Mouse (Mus musculus): Measurements from ENCODE around the gene Agtpbp1. TPM values are rescaled to one million over a fixed set of nuclear protein-coding genes. Genes with fewer than 3 reads are reported as not detected.

The Agtpbp1 gene
- polyA plus RNA-seq, 1 experiment: not detected

DNA sequence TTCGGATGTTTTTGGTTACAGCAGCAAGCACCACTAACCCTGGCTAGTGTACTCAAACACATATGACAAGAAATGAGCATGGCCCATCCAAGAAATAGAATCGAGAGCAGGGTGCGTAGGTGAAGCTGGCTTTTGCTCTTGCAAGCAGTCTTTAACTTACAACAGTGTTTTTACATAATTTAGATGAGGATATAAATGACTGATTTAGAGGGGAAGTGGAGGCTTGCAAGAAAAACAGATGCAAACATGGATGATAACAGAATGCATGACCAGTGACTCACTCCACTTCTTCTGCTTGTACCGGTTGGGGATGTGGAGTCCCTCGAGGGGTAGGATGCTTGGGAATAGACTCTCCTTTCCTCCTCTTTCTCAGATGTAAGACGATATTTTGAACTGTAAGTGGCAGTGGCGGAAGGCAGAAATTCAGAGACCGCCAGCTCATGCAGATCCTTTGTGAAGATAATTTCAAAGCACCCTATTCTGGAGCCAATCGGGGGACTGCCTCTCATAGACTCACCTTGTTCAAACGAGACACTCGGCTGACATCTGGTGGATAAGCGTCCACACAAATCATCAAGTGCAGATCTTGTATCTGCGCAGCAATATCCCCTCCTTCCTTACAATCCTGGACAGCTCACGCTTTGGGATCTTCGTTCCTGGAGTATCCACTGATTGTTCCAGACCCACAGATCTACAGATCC lies 168.3 kb downstream of the Agtpbp1 start:
- no peak overlapping the region for H3K4me3 ChIP-seq (ENCODE audit: insufficient read depth, low read depth, low read length)
- TF ChIP-seq CTCF (IDR thresholded peaks at IDR 0.05; ENCODE audit: insufficient read depth, low read depth, low read length) (no peak), POLR2A (IDR thresholded peaks at IDR 0.05; ENCODE audit: insufficient read depth, low read depth, low read length) (no peak)
- peaks cover 13% of the 10 kb centered on the region; the same call in 1 of the 2 replicates for H3K4me1 ChIP-seq (ENCODE audit: control insufficient read depth, insufficient read depth, low read length)
- H3K27ac ChIP-seq (ENCODE audit: insufficient read depth, low read depth, low read length): no peak overlapping the region
- 82% methylated on average over 15 of the region's 15 CpGs for WGBS

DNA sequence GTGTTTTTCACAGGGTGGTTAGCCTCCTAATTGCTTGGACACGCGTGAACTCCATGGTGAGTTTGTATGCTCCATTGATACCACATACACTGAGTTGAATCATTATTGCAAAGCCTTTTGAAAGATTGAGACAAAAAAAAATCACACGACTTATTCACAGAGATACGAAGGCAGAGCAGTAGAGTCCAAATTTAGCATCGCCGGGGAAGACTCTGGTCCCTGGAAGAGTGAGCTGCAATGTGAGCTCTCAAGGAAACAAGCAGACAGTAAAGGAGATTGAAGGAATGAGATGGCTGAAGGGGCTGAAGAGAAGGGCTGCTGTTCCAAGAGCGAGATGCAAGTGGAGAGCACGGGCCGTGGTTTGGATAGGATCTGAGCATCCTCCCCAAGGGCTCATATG lies 171.1 kb downstream of the Agtpbp1 start:
- Histone ChIP-seq H3K27ac (ENCODE audit: insufficient read depth, low read depth, low read length) (no peak overlapping the region), H3K4me3 (ENCODE audit: insufficient read depth, low read depth, low read length) (no peak overlapping the region), H3K4me1 (ENCODE audit: control insufficient read depth, insufficient read depth, low read length) (peaks cover 10% of the 10 kb centered on the region; the same call in 1 of the 2 replicates)
- no peak for TF ChIP-seq CTCF (IDR thresholded peaks at IDR 0.05; ENCODE audit: insufficient read depth, low read depth, low read length)
- no peak for TF ChIP-seq POLR2A (IDR thresholded peaks at IDR 0.05; ENCODE audit: insufficient read depth, low read depth, low read length)
- WGBS: 79% methylated on average over 9 of the region's 9 CpGs

DNA sequence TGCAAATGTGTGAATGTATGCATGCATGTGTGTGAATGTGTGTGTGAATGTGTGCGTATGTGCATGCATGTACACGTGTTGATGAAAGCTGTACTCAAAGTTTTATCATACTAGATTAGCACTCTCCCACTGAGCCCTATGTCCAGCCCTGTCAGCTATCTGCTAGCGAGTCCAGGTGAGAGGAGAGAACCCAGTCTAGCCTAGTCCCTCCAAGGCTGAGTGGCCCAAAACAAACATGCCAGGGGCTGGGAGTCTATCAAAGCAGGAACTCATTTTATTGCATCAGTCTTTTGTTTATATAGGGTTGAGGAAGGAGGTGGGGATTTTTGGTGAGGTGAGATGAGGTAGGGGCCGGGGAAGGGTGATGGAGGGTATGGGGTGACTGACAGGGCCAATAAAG lies 172.4 kb downstream of the Agtpbp1 start:
- Histone ChIP-seq H3K4me1 (ENCODE audit: control insufficient read depth, insufficient read depth, low read length) (peaks cover 10% of the 10 kb centered on the region; the same call in 1 of the 2 replicates), H3K4me3 (ENCODE audit: insufficient read depth, low read depth, low read length) (no peak overlapping the region), H3K27ac (ENCODE audit: insufficient read depth, low read depth, low read length) (no peak overlapping the region)
- WGBS: 99% methylated on average over 4 of the region's 4 CpGs
- TF ChIP-seq POLR2A (IDR thresholded peaks at IDR 0.05; ENCODE audit: insufficient read depth, low read depth, low read length) (no peak), CTCF (IDR thresholded peaks at IDR 0.05; ENCODE audit: insufficient read depth, low read depth, low read length) (no peak)

DNA sequence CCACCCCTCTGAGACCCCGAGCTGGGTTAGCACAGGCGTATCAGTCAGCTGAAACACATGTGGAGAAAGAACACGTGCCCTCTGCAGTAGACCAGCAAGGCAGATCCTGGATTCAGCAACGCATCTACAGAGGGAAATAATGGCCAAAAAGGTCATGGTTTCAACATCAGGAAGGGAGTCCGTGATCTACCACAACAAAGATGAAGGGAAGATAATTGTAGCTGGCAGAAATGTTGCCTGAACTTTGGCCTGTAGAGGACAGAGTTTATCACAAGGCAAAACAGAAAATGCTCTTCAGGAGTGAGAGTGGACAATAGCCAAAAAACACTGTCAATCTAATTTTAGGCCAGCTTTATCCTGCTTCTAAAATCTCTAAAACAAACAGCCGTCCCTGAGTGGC lies 177.8 kb downstream of the Agtpbp1 start:
- 93% methylated on average over 6 of the region's 6 CpGs for WGBS
- Histone ChIP-seq H3K4me3 (ENCODE audit: insufficient read depth, low read depth, low read length) (no peak overlapping the region), H3K27ac (ENCODE audit: insufficient read depth, low read depth, low read length) (no peak overlapping the region), H3K4me1 (ENCODE audit: control insufficient read depth, insufficient read depth, low read length) (peaks cover 12% of the 10 kb centered on the region)
- no peak for TF ChIP-seq POLR2A (IDR thresholded peaks at IDR 0.05; ENCODE audit: insufficient read depth, low read depth, low read length)
- TF ChIP-seq CTCF (IDR thresholded peaks at IDR 0.05; ENCODE audit: insufficient read depth, low read depth, low read length): no peak

DNA sequence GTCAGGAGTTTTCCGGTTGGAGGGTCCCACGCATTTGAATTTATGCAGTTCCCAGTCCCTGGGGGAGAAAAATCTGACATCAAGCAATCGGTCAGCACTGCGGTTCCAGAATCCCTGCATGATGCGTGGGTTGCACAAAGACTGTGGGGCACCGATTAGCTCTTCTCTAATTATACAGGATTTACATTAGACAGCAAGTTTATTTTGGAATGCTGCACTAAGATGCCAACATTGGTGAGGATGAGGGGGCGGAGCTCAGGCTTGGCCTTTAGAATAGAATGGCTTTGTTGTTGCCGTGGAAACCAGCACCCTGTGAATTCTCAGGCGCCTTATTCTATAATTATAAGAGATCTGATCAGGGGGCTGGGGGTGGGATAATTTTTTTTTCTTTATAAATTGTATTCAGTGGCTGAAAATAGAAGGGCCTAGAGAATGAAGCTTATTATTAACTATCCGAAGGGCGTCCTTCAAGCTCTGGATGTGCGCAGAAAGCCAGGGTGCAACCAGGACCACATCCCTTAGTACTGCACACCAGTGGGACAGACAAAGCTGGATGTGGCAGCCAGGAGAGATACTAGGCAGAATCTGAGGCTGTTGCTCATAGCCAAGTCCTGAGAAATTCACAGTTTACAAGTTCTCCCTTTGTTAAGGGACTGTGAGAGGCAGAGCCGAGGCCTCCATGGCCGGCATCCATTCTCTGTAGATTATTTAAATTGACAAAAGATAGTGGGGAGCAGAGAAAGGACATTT lies 182.8 kb downstream of the Agtpbp1 start:
- Histone ChIP-seq H3K4me3 (ENCODE audit: insufficient read depth, low read depth, low read length) (peak overlapping the region; percentile 2; the same call in 1 of the 2 replicates), H3K4me1 (ENCODE audit: control insufficient read depth, insufficient read depth, low read length) (peaks cover 25% of the 10 kb centered on the region), H3K27ac (ENCODE audit: insufficient read depth, low read depth, low read length) (peak overlapping the region; percentile 99)
- TF ChIP-seq POLR2A (IDR thresholded peaks at IDR 0.05; ENCODE audit: insufficient read depth, low read depth, low read length) (no peak), CTCF (IDR thresholded peaks at IDR 0.05; ENCODE audit: insufficient read depth, low read depth, low read length) (no peak)
- 18% methylated on average over 14 of the region's 14 CpGs for WGBS

DNA sequence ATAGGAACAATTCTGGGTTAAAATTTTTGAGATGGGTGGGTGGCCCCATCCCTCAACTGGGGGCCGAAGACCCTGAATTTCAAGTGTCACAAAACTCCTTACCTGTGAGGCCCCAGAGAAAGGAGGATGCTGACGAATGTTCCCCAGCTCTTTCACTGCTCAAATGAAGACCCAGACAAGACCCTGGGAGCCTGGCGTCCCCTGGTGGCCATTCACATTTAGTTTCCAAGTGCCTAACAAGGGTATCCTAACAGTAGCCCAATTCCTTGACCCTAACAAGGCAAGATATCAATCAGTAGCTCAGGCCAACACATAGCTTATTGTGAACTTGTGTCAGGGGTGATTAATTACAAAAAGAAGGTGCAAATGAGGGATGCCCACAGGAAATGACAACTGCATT lies 187.5 kb downstream of the Agtpbp1 start:
- no peak overlapping the region for H3K27ac ChIP-seq (ENCODE audit: insufficient read depth, low read depth, low read length)
- 36% methylated on average over 3 of the region's 3 CpGs for WGBS

More for the DNA sequence above, 187.5 kb downstream of the Agtpbp1 start:
- H3K4me3 ChIP-seq (ENCODE audit: insufficient read depth, low read depth, low read length): no peak overlapping the region
- TF ChIP-seq CTCF (IDR thresholded peaks at IDR 0.05; ENCODE audit: insufficient read depth, low read depth, low read length): 0 out of 2 replicates have a peak, but pooled peaks have one; percentile 9
- TF ChIP-seq POLR2A (IDR thresholded peaks at IDR 0.05; ENCODE audit: insufficient read depth, low read depth, low read length): no peak
- peaks cover 27% of the 10 kb centered on the region for H3K4me1 ChIP-seq (ENCODE audit: control insufficient read depth, insufficient read depth, low read length)

Other genes starting within 250 kb of the Agtpbp1 start
- gene Naa35, start within 50 bp of the Agtpbp1 start, polyA plus RNA-seq (2012; ENCODE audit: insufficient read depth, insufficient read length, low replicate concordance, missing spikeins): not detected in 2 replicates
- gene Golm1, start 90.6 kb upstream of the Agtpbp1 start, polyA plus RNA-seq (2012; ENCODE audit: insufficient read depth, insufficient read length, low replicate concordance, missing spikeins): not detected in 2 replicates
- not detected in 2 replicates for gene 4921517D22Rik, start 108.9 kb upstream of the Agtpbp1 start, polyA plus RNA-seq (2012; ENCODE audit: insufficient read depth, insufficient read length, low replicate concordance, missing spikeins)
- gene Spata31d1a, start 125.1 kb upstream of the Agtpbp1 start, polyA plus RNA-seq (2012; ENCODE audit: insufficient read depth, insufficient read length, low replicate concordance, missing spikeins): not detected in 2 replicates
- gene Spata31d1b, start 127.1 kb upstream of the Agtpbp1 start, polyA plus RNA-seq (2012; ENCODE audit: insufficient read depth, insufficient read length, low replicate concordance, missing spikeins): not detected in 2 replicates
- gene Spata31d1d, start 146.5 kb upstream of the Agtpbp1 start, polyA plus RNA-seq (2012; ENCODE audit: insufficient read depth, insufficient read length, low replicate concordance, missing spikeins): not detected in 2 replicates
- gene 1700014D04Rik, start 161.5 kb upstream of the Agtpbp1 start, polyA plus RNA-seq (2012; ENCODE audit: insufficient read depth, insufficient read length, low replicate concordance, missing spikeins): not detected in 2 replicates
- not detected in 2 replicates for gene Isca1, start 184.6 kb upstream of the Agtpbp1 start, polyA plus RNA-seq (2012; ENCODE audit: insufficient read depth, insufficient read length, low replicate concordance, missing spikeins)
- not detected in 2 replicates for gene Gm49354, start 197.0 kb upstream of the Agtpbp1 start, polyA plus RNA-seq (2012; ENCODE audit: insufficient read depth, insufficient read length, low replicate concordance, missing spikeins)
- gene Tut7, start 237.9 kb upstream of the Agtpbp1 start, polyA plus RNA-seq (2012; ENCODE audit: insufficient read depth, insufficient read length, low replicate concordance, missing spikeins): 457 TPM in 1 of 2 replicates, not detected in the other